Mouse (Mus musculus) thymus, adult 2 months (tissue): ENCODE measurements around the gene Cdk17. TPM values are rescaled to one million over a fixed set of nuclear protein-coding genes. Genes with fewer than 3 reads are reported as not detected.

ENCODE experiments used
- DNase-seq: peaks from one replicate; pipeline ENCODE4 v3.0.0; 2021
- H3K27ac ChIP-seq: fragments of 200-500 bp; 2 replicates; pipeline ENCODE4 v1.5.1; 2012; ENCODE audit warnings: low read length, control low read depth; ENCODE audit not compliant: control insufficient read depth, insufficient read depth
- H3K27me3 ChIP-seq: fragments of 200-500 bp; 2 replicates; pipeline ENCODE4 v1.6.1; 2012; ENCODE audit warnings: mild to moderate bottlenecking, low read length, moderate library complexity, mixed read lengths; ENCODE audit not compliant: control insufficient read depth, insufficient read depth
- H3K36me3 ChIP-seq: fragments of 200-500 bp; 2 replicates; pipeline ENCODE4 v1.6.1; 2012; ENCODE audit warnings: mild to moderate bottlenecking, low read length, moderate library complexity; ENCODE audit not compliant: control insufficient read depth, insufficient read depth
- H3K4me1 ChIP-seq: fragments of 200-500 bp; replicated peaks from 2 replicates; pipeline ENCODE4 v1.6.1; 2012; ENCODE audit warnings: low read length; ENCODE audit not compliant: control insufficient read depth, insufficient read depth
- H3K4me3 ChIP-seq: fragments of 200-500 bp; 2 replicates; pipeline ENCODE4 v1.5.1; 2012; ENCODE audit warnings: mild to moderate bottlenecking, low read length, control low read depth, moderate library complexity; ENCODE audit not compliant: control insufficient read depth, insufficient read depth
- CTCF ChIP-seq: fragments of 200-500 bp; IDR thresholded peaks from 2 replicates; pipeline ENCODE4 v1.5.1; 2012; ENCODE audit warnings: mild to moderate bottlenecking, control low read depth, low read length, moderate library complexity, borderline replicate concordance; ENCODE audit not compliant: control insufficient read depth, poor library complexity, insufficient read depth; ENCODE audit errors: extremely low read depth
- POLR2A ChIP-seq: fragments of 200-500 bp; IDR thresholded peaks from 2 replicates; pipeline ENCODE4 v1.6.1; 2012; ENCODE audit warnings: mild to moderate bottlenecking, low read length, control low read depth, moderate library complexity; ENCODE audit not compliant: control insufficient read depth, poor library complexity, insufficient read depth; ENCODE audit errors: extremely low read depth
- WGBS: fragments of 180-500 bp; shearing (Covaris S2); methylation state at CpG from one replicate; pipeline ENCODE4 v1.1.7; 2018; 5-methylcytosine and 5-hydroxymethylcytosine counted together
- polyA plus RNA-seq: library from polyadenylated mRNA; depleted of rRNA; stranded (reverse); fragments of >200 nt; gene quantifications from 2 replicates; pipeline ENCODE4 v1.2.3, GENCODE M21; 2012

Gene Cdk17
- polyA plus RNA-seq, 1 experiment = 79.5 TPM

DNA sequence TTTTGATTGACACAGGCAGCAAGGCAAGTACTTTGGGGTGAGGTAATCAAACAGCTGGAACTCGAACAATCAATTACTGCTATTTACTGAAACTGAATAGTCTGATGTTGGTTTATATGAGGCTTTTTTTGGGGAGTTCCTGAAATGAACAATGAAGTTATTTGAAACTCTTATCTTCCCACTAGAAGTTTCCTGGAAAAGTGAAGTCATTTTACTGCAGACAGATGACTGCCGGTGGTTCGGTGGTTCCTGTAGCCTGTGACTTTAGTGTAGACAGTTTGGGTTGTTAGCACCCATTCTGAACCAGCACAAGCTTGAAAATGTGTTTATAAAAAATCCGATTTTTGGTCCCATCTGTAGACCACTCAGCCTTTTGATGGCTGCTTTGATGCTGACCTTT is 17.2 kb downstream of the Cdk17 start:
- Histone ChIP-seq H3K27ac (no peak overlapping the region), H3K4me3 (no peak overlapping the region), H3K36me3 (peaks cover 9% of the 10 kb centered on the region; the same call in 1 of the 2 replicates), H3K27me3 (no peaks in the 10 kb centered on the region), H3K4me1 (peaks cover 15% of the 10 kb centered on the region)
- no peak for DNase-seq
- no peak for TF ChIP-seq POLR2A
- no peak for TF ChIP-seq CTCF
- 51% methylated on average over 4 of the region's 4 CpGs for WGBS

DNA sequence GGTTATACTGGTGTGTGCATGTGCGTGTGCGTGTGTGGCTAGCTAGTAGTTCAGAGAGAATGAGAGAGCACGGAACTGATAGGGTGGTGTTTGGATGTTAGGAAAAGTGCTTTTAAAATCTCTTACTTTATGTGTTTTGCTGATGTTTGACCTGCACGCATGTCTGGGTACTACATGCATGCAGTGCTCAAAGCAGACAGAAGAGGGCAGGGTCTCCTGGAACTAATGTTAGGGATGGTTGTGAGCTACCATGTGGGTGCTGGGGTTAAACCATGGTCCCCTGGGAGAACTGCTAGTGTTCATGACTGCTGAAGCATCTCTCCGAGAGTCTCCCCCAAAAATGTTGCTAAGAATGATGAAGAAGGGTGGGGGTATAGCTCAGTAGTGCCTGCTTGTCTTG is 18.0 kb downstream of the Cdk17 start:
- Histone ChIP-seq H3K4me3 (no peak overlapping the region), H3K4me1 (peaks cover 13% of the 10 kb centered on the region), H3K27ac (no peak overlapping the region), H3K27me3 (no peaks in the 10 kb centered on the region), H3K36me3 (0 out of 2 replicates have a peak, but pooled peaks cover under 1% of the 10 kb centered on the region)
- TF ChIP-seq POLR2A = no peak
- WGBS = 97% methylated on average over 5 of the region's 5 CpGs
- DNase-seq = no peak

DNA sequence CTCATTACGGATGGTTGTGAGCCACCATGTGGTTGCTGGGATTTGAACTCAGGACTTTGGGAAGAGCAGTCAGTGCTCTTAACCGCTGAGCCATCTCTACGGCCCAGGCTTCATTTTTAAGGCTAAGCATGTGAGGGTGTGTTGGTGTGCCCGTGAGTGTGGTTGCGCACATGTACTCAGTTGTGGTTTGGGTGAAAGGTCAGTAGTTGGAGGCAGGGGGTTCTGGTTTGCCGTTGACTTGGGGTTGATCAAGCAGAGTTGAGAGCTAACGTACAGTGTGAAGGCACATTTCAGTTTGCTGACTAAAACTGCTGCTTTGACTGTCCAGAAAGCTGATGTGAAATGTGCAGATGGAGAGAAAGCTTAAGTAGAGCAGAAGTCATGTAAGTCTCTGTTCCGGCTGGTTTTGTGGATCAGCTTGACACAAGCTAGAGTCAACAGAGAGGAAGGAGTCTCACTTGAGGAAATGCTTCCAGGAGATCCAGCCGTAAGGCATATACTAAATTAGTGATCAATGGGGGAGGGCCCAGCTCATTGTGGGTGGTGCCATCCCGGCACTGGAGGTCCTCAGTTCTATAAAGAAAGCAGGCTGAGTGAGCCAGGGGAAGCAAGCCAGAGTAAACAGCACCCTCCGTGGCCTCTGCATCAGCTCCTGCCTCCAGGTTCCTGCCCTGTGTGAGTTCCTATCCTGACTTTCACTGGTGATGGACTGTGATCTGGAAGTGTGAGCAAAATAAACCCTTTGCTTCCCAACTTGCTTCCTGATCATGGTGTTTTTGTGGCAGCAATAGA is 19.2 kb downstream of the Cdk17 start:
- 59% methylated on average over 11 of the region's 11 CpGs for WGBS
- Histone ChIP-seq H3K27me3 (no peaks in the 10 kb centered on the region), H3K4me1 (peaks cover 13% of the 10 kb centered on the region), H3K27ac (no peak overlapping the region), H3K36me3 (no peaks in the 10 kb centered on the region), H3K4me3 (no peak overlapping the region)
- TF ChIP-seq CTCF = no peak
- TF ChIP-seq POLR2A = no peak
- DNase-seq = no peak

DNA sequence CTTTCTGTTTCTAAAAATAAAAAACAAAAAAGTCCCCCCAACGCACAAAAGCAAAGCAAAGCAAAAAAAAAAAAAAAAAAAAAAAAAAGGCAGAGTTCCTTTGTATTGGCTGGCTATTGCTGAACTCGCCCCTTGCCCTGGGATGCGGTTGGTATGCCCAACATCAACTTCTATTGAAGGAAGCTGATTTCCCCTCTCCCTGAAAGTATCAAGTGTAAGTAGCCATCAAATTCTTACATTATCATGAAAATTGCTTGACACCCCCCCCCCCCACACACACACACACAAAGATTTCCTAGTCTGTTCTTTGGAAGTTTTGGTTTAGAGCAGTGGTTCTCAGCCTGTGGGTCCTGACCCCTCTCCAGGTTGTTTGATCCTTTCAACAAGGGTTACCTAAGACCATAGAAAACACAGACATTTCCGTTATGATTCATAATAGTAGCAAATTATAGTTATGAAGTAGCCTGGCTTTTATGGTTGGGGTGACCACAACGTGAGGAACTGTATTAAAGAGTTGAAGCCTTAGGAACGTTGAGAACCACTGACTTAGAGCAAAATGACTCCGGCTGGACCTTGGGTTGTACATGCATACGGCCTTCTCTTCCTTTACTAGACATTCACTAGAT is 23.8 kb downstream of the Cdk17 start:
- TF ChIP-seq CTCF (no peak), POLR2A (no peak)
- Histone ChIP-seq H3K27me3 (no peaks in the 10 kb centered on the region), H3K4me1 (peaks cover 13% of the 10 kb centered on the region), H3K4me3 (no peak overlapping the region), H3K36me3 (no peaks in the 10 kb centered on the region), H3K27ac (no peak overlapping the region)
- WGBS = 77% methylated on average over 8 of the region's 8 CpGs
- no peak for DNase-seq

DNA sequence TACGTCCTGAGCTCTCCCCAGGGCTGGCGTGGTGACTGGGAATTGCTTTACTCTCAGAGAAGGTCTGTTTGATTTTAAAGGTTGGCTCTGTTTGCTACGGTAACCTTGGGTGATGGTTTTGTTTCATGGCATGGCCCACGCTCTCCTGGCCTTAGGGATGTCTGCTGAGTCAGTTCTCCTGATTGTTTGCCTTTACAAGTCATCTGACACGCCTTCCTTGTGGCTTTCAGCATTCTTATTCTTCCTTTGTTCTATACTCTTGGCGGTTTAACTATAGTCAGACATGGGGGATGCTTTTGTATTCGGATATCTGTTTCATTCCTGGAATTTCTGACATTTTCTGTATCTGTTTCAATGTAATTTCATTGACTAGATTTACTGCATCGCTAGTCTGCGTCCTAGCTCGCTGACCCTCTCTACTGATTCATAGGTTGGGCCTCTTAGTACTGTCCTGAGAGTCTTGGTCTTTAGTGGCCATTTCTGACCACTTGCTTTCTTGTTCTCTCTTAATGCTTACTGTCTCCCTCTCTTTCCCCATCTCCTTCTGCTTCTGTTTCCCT is 27.8 kb downstream of the Cdk17 start:
- H3K27me3 ChIP-seq = no peaks in the 10 kb centered on the region
- no peaks in the 10 kb centered on the region for H3K36me3 ChIP-seq
- H3K4me1 ChIP-seq = peaks cover 19% of the 10 kb centered on the region
- DNase-seq = no peak
- 58% methylated on average over 10 of the region's 10 CpGs for WGBS
- TF ChIP-seq POLR2A = no peak
- TF ChIP-seq CTCF = no peak
- no peak overlapping the region for H3K4me3 ChIP-seq
- H3K27ac ChIP-seq = no peak overlapping the region

DNA sequence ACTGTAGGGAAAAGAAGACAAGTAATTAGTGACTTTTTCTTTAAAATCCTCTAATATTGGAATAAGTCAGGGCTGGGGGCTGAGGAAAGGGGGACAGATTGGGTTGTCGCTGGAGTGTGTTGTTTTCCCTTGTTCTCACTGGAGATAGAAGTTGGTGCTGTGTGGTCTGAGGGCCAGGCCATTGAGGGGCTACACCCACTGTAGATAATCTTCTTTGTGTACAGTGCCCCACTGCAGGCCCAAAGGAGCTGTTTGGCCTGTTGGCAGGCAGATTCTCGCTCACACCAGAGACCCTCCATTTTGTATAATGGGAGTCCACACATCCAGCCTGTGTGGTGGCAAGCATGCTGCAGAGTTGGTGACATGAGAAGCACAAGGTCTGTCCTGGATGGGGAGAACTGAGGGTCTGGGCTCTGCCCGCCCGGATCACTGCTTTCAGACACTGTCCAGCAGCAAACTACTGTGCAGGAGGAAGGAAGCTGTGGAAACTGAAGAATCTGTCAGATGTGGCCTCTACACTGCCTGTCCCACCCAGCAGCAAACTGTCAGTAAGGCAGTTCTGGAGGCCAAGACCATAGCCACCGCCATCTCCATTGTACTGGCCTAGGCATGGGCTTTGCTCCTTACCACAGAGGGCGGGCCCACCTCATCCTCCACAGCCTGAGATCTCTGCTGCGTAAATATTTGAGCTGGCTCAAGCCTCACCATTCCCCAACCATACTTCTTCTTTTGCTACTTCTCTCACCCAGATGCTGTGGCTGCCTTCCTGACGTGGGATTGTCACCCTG is 30.0 kb downstream of the Cdk17 start:
- Histone ChIP-seq H3K4me1 (peaks cover 24% of the 10 kb centered on the region), H3K4me3 (no peak overlapping the region), H3K27ac (peak overlapping the region; percentile 37; the same call in 1 of the 2 replicates), H3K27me3 (no peaks in the 10 kb centered on the region), H3K36me3 (no peaks in the 10 kb centered on the region)
- WGBS = 48% methylated on average over 8 of the region's 8 CpGs
- no peak for DNase-seq
- TF ChIP-seq POLR2A (no peak), CTCF (no peak)
